Mouse (Mus musculus) forebrain, embryonic 10.5 days (tissue): ENCODE data around the gene Pde4b. TPM values are rescaled to one million over a fixed set of nuclear protein-coding genes. Genes with fewer than 3 reads are reported as not detected.

Experiments used
- DNase-seq: peaks from one replicate; pipeline ENCODE4 v3.0.0-alpha.2; 2017; ENCODE audit warnings: low spot score; ENCODE audit errors: extremely low spot score
- H3K27ac ChIP-seq: fragments of 300-500 bp; sonication (generic); 2 replicates; pipeline ENCODE4 v1.5.1; 2016; ENCODE audit warnings: mild to moderate bottlenecking
- H3K27me3 ChIP-seq: fragments of 300-500 bp; sonication (generic); 2 replicates; pipeline ENCODE4 v1.6.1; 2016; ENCODE audit warnings: mild to moderate bottlenecking; ENCODE audit not compliant: poor library complexity, severe bottlenecking
- H3K36me3 ChIP-seq: fragments of 300-500 bp; sonication (generic); replicated peaks from 2 replicates; pipeline ENCODE4 v1.6.1; 2016; ENCODE audit warnings: mild to moderate bottlenecking, moderate library complexity
- H3K4me1 ChIP-seq: fragments of 300-500 bp; sonication (generic); 2 replicates; pipeline ENCODE4 v1.6.1; 2016
- H3K4me3 ChIP-seq: fragments of 300-500 bp; sonication (generic); 2 replicates; pipeline ENCODE4 v1.5.1; 2016; ENCODE audit warnings: mild to moderate bottlenecking, moderate library complexity
- H3K9me3 ChIP-seq: fragments of 300-500 bp; sonication (generic); 2 replicates; pipeline ENCODE4 v1.6.1; 2016; ENCODE audit warnings: mild to moderate bottlenecking, moderate library complexity
- WGBS: fragments of 180-500 bp; shearing (Covaris S2); methylation state at CpG from one replicate; pipeline ENCODE4 v1.1.7; 2016; 5-methylcytosine and 5-hydroxymethylcytosine counted together
- polyA plus RNA-seq: library from polyadenylated mRNA; unstranded; fragments of >200 nt; fragmentation: Nextera tagmentation; extraction: Ambion mirVana; gene quantifications from 2 replicates; pipeline ENCODE4 v1.2.1, GENCODE M21; 2016

The Pde4b gene
- polyA plus RNA-seq, 1 experiment from 2014 or later: 6.3 TPM

GRCm38 (mm10) chr4:102538266-102538665 is 450.9 kb downstream of the Pde4b start:
- H3K36me3 ChIP-seq: no peaks in the 10 kb centered on the region
- no peaks in the 10 kb centered on the region for H3K9me3 ChIP-seq
- 73% methylated on average over 1 of the region's 1 CpGs for WGBS
- H3K27me3 ChIP-seq: peaks cover 7% of the 10 kb centered on the region
- no peak overlapping the region for H3K4me3 ChIP-seq
- H3K4me1 ChIP-seq: peaks cover 16% of the 10 kb centered on the region
- no peak for DNase-seq
- no peak overlapping the region for H3K27ac ChIP-seq

- Histone ChIP-seq H3K27ac (no peak overlapping the region), H3K4me3 (no peak overlapping the region), H3K9me3 (no peaks in the 10 kb centered on the region), H3K36me3 (no peaks in the 10 kb centered on the region), H3K27me3 (peaks cover 7% of the 10 kb centered on the region), H3K4me1 (peaks cover 11% of the 10 kb centered on the region)
- DNase-seq: no peak
- WGBS: 83% methylated on average over 2 of the region's 2 CpGs
Observed at GRCm38 (mm10) chr4:102538793-102539192, 451.4 kb downstream of the Pde4b start.

GRCm38 (mm10) chr4:102539598-102540180 is 452.3 kb downstream of the Pde4b start:
- Histone ChIP-seq H3K36me3 (no peaks in the 10 kb centered on the region), H3K9me3 (no peaks in the 10 kb centered on the region), H3K27ac (no peak overlapping the region), H3K4me3 (no peak overlapping the region), H3K4me1 (peaks cover 2% of the 10 kb centered on the region; the same call in 1 of the 2 replicates), H3K27me3 (peaks cover 7% of the 10 kb centered on the region)
- no peak for DNase-seq
- WGBS: 90% methylated on average over 5 of the region's 5 CpGs

- no peaks in the 10 kb centered on the region for H3K9me3 ChIP-seq
- no peak overlapping the region for H3K27ac ChIP-seq
- no peak for DNase-seq
- no peaks in the 10 kb centered on the region for H3K4me1 ChIP-seq
- H3K27me3 ChIP-seq: no peaks in the 10 kb centered on the region
- 94% methylated on average over 3 of the region's 3 CpGs for WGBS
- no peaks in the 10 kb centered on the region for H3K36me3 ChIP-seq
- H3K4me3 ChIP-seq: no peak overlapping the region
Observed at GRCm38 (mm10) chr4:102542976-102543375, 455.6 kb downstream of the Pde4b start.

GRCm38 (mm10) chr4:102545226-102545625 is 457.9 kb downstream of the Pde4b start:
- WGBS: 90% methylated on average over 4 of the region's 4 CpGs
- Histone ChIP-seq H3K9me3 (no peaks in the 10 kb centered on the region), H3K4me1 (no peaks in the 10 kb centered on the region), H3K27me3 (no peaks in the 10 kb centered on the region), H3K4me3 (no peak overlapping the region), H3K36me3 (no peaks in the 10 kb centered on the region), H3K27ac (no peak overlapping the region)
- no peak for DNase-seq

GRCm38 (mm10) chr4:102555566-102555965 is 468.2 kb downstream of the Pde4b start:
- Histone ChIP-seq H3K36me3 (no peaks in the 10 kb centered on the region), H3K4me3 (no peak overlapping the region), H3K27me3 (no peaks in the 10 kb centered on the region), H3K27ac (no peak overlapping the region), H3K9me3 (no peaks in the 10 kb centered on the region), H3K4me1 (no peaks in the 10 kb centered on the region)
- no peak for DNase-seq
- WGBS: 83% methylated on average over 7 of the region's 7 CpGs

- Histone ChIP-seq H3K9me3 (no peaks in the 10 kb centered on the region), H3K36me3 (no peaks in the 10 kb centered on the region), H3K4me1 (no peaks in the 10 kb centered on the region), H3K27me3 (no peaks in the 10 kb centered on the region), H3K4me3 (no peak overlapping the region), H3K27ac (no peak overlapping the region)
- DNase-seq: no peak
- 79% methylated on average over 2 of the region's 2 CpGs for WGBS
Observed at GRCm38 (mm10) chr4:102557006-102557405, 469.7 kb downstream of the Pde4b start.

- 87% methylated on average over 9 of the region's 9 CpGs for WGBS
- Histone ChIP-seq H3K4me3 (no peak overlapping the region), H3K27ac (no peak overlapping the region), H3K9me3 (no peaks in the 10 kb centered on the region), H3K36me3 (no peaks in the 10 kb centered on the region), H3K27me3 (no peaks in the 10 kb centered on the region), H3K4me1 (no peaks in the 10 kb centered on the region)
- DNase-seq: no peak
Observed at GRCm38 (mm10) chr4:102557508-102558220, 470.3 kb downstream of the Pde4b start.

GRCm38 (mm10) chr4:102558328-102558727 is 471.0 kb downstream of the Pde4b start:
- Histone ChIP-seq H3K27ac (no peak overlapping the region), H3K9me3 (no peaks in the 10 kb centered on the region), H3K4me1 (no peaks in the 10 kb centered on the region), H3K27me3 (no peaks in the 10 kb centered on the region), H3K36me3 (no peaks in the 10 kb centered on the region), H3K4me3 (no peak overlapping the region)
- no peak for DNase-seq
- 78% methylated on average over 3 of the region's 3 CpGs for WGBS

- DNase-seq: no peak
- 78% methylated on average over 12 of the region's 12 CpGs for WGBS
- Histone ChIP-seq H3K36me3 (no peaks in the 10 kb centered on the region), H3K27ac (no peak overlapping the region), H3K4me3 (no peak overlapping the region), H3K9me3 (no peaks in the 10 kb centered on the region), H3K4me1 (peaks cover 3% of the 10 kb centered on the region), H3K27me3 (no peaks in the 10 kb centered on the region)
Observed at GRCm38 (mm10) chr4:102560676-102561280, 473.4 kb downstream of the Pde4b start.

- peaks cover 26% of the 10 kb centered on the region for H3K4me1 ChIP-seq
- DNase-seq: no peak
- H3K36me3 ChIP-seq: no peaks in the 10 kb centered on the region
- H3K9me3 ChIP-seq: no peaks in the 10 kb centered on the region
- no peak overlapping the region for H3K27ac ChIP-seq
- peaks cover 9% of the 10 kb centered on the region for H3K27me3 ChIP-seq
- WGBS: 90% methylated on average over 9 of the region's 9 CpGs
- no peak overlapping the region for H3K4me3 ChIP-seq
Observed at GRCm38 (mm10) chr4:102563273-102563855, 476.0 kb downstream of the Pde4b start.

GRCm38 (mm10) chr4:102564286-102564685 is 476.9 kb downstream of the Pde4b start:
- Histone ChIP-seq H3K4me3 (no peak overlapping the region), H3K27ac (no peak overlapping the region), H3K36me3 (no peaks in the 10 kb centered on the region), H3K4me1 (peaks cover 36% of the 10 kb centered on the region), H3K27me3 (peaks cover 18% of the 10 kb centered on the region), H3K9me3 (no peaks in the 10 kb centered on the region)
- 93% methylated on average over 3 of the region's 3 CpGs for WGBS
- no peak for DNase-seq

GRCm38 (mm10) chr4:102566421-102566820 is 479.1 kb downstream of the Pde4b start:
- WGBS: 19% methylated on average over 1 of the region's 1 CpGs

More at GRCm38 (mm10) chr4:102566421-102566820, 479.1 kb downstream of the Pde4b start:
- Histone ChIP-seq H3K27me3 (peaks cover 25% of the 10 kb centered on the region), H3K36me3 (no peaks in the 10 kb centered on the region), H3K9me3 (no peaks in the 10 kb centered on the region), H3K4me3 (no peak overlapping the region), H3K4me1 (peaks cover 56% of the 10 kb centered on the region), H3K27ac (no peak overlapping the region)
- DNase-seq: no peak
